Mouse (Mus musculus): ENCODE results near the gene Ccl6. TPM values are rescaled to one million over a fixed set of nuclear protein-coding genes. Genes with fewer than 3 reads are reported as not detected.
"Not testable (repeated sequence)": the region's sequence is repeated elsewhere in the genome, so short reads cannot be mapped to it uniquely, and the experiment has no call there.

The Ccl6 gene
- total and polyA plus RNA-seq, 2 experiments from 2014 or later = 3.5 to 5.0 TPM

GRCm38 (mm10) chr11:83563754-83564153, 29.1 kb downstream of the Ccl6 start:
- DNase-seq (no peak), ATAC-seq (no peak)
- 67% methylated on average over 2 of the region's 2 CpGs for WGBS
- Histone ChIP-seq H3K4me1 (ENCODE audit: insufficient read depth) (no peaks in the 10 kb centered on the region), H3K27me3 (ENCODE audit: insufficient read depth, low read length) (no peaks in the 10 kb centered on the region), H3K36me3 (ENCODE audit: insufficient read depth) (no peaks in the 10 kb centered on the region), H3K4me2 (ENCODE audit: low read depth) (no peak overlapping the region), H3K9me3 (ENCODE audit: low read length) (no peaks in the 10 kb centered on the region), H3K4me3 (ENCODE audit: low read depth, low read length) (no peak overlapping the region), H3K9ac (no peak overlapping the region), H3K27ac (ENCODE audit: low read depth, low read length) (no peak overlapping the region)
- TF ChIP-seq CTCF (IDR thresholded peaks at IDR 0.05; ENCODE audit: low read depth) = no peak

- ATAC-seq = no peak
- TF ChIP-seq CTCF (IDR thresholded peaks at IDR 0.05; ENCODE audit: low read depth) = no peak
- Histone ChIP-seq H3K9me3 (ENCODE audit: low read length) (no peaks in the 10 kb centered on the region), H3K4me2 (ENCODE audit: low read depth) (no peak overlapping the region), H3K27me3 (ENCODE audit: insufficient read depth, low read length) (no peaks in the 10 kb centered on the region), H3K36me3 (ENCODE audit: insufficient read depth) (no peaks in the 10 kb centered on the region), H3K9ac (no peak overlapping the region), H3K4me1 (ENCODE audit: insufficient read depth) (no peaks in the 10 kb centered on the region), H3K27ac (ENCODE audit: low read depth, low read length) (no peak overlapping the region), H3K4me3 (ENCODE audit: low read depth, low read length) (no peak overlapping the region)
- 77% methylated on average over 6 of the region's 6 CpGs for WGBS
- no peak for DNase-seq
Measured at GRCm38 (mm10) chr11:83562311-83562887, 30.5 kb downstream of the Ccl6 start.

GRCm38 (mm10) chr11:83560405-83560804, 32.5 kb downstream of the Ccl6 start:
- WGBS = 71% methylated on average over 6 of the region's 6 CpGs
- H3K9ac ChIP-seq = no peak overlapping the region
- no peaks in the 10 kb centered on the region for H3K9me3 ChIP-seq (ENCODE audit: low read length)
- no peak overlapping the region for H3K4me2 ChIP-seq (ENCODE audit: low read depth)
- no peaks in the 10 kb centered on the region for H3K36me3 ChIP-seq (ENCODE audit: insufficient read depth)
- H3K4me3 ChIP-seq (ENCODE audit: low read depth, low read length) = no peak overlapping the region
- TF ChIP-seq CTCF (IDR thresholded peaks at IDR 0.05; ENCODE audit: low read depth) = no peak
- DNase-seq (no peak), ATAC-seq (no peak)
- no peaks in the 10 kb centered on the region for H3K27me3 ChIP-seq (ENCODE audit: insufficient read depth, low read length)
- H3K4me1 ChIP-seq (ENCODE audit: insufficient read depth) = no peaks in the 10 kb centered on the region
- H3K27ac ChIP-seq (ENCODE audit: low read depth, low read length) = no peak overlapping the region

GRCm38 (mm10) chr11:83557074-83557473, 35.8 kb downstream of the Ccl6 start:
- Histone ChIP-seq H3K4me1 (ENCODE audit: insufficient read depth) (no peaks in the 10 kb centered on the region), H3K4me2 (ENCODE audit: low read depth) (no peak overlapping the region), H3K27me3 (ENCODE audit: insufficient read depth, low read length) (no peaks in the 10 kb centered on the region), H3K36me3 (ENCODE audit: insufficient read depth) (no peaks in the 10 kb centered on the region), H3K4me3 (ENCODE audit: low read depth, low read length) (no peak overlapping the region), H3K9ac (no peak overlapping the region), H3K9me3 (ENCODE audit: low read length) (no peaks in the 10 kb centered on the region), H3K27ac (ENCODE audit: low read depth, low read length) (no peak overlapping the region)
- TF ChIP-seq CTCF (IDR thresholded peaks at IDR 0.05; ENCODE audit: low read depth) = no peak
- DNase-seq = no peak
- 35% methylated on average over 10 of the region's 10 CpGs for WGBS
- ATAC-seq = no peak

- H3K4me3 ChIP-seq (ENCODE audit: low read depth, low read length) = no peak overlapping the region
- no peak overlapping the region for H3K9ac ChIP-seq
- no peaks in the 10 kb centered on the region for H3K36me3 ChIP-seq (ENCODE audit: insufficient read depth)
- ATAC-seq = peak; percentile 66
- TF ChIP-seq CTCF (IDR thresholded peaks at IDR 0.05; ENCODE audit: low read depth) = peak; percentile 89
- WGBS = 21% methylated on average over 8 of the region's 8 CpGs
- H3K9me3 ChIP-seq (ENCODE audit: low read length) = no peaks in the 10 kb centered on the region
- no peaks in the 10 kb centered on the region for H3K27me3 ChIP-seq (ENCODE audit: insufficient read depth, low read length)
- H3K27ac ChIP-seq (ENCODE audit: low read depth, low read length) = no peak overlapping the region
- DNase-seq = peak; percentile 84
- H3K4me2 ChIP-seq (ENCODE audit: low read depth) = no peak overlapping the region
- H3K4me1 ChIP-seq (ENCODE audit: insufficient read depth) = no peaks in the 10 kb centered on the region
Measured at GRCm38 (mm10) chr11:83556085-83556781, 36.7 kb downstream of the Ccl6 start.

GRCm38 (mm10) chr11:83551668-83552067, 41.2 kb downstream of the Ccl6 start:
- Histone ChIP-seq H3K4me3 (ENCODE audit: low read depth, low read length) (no peak overlapping the region), H3K4me2 (ENCODE audit: low read depth) (no peak overlapping the region), H3K27ac (ENCODE audit: low read depth, low read length) (no peak overlapping the region), H3K27me3 (ENCODE audit: insufficient read depth, low read length) (no peaks in the 10 kb centered on the region), H3K9me3 (ENCODE audit: low read length) (no peaks in the 10 kb centered on the region), H3K4me1 (ENCODE audit: insufficient read depth) (no peaks in the 10 kb centered on the region), H3K9ac (no peak overlapping the region), H3K36me3 (ENCODE audit: insufficient read depth) (no peaks in the 10 kb centered on the region)
- ATAC-seq (no peak), DNase-seq (no peak)
- no peak for TF ChIP-seq CTCF (IDR thresholded peaks at IDR 0.05; ENCODE audit: low read depth)
- WGBS = 84% methylated on average over 5 of the region's 5 CpGs

- DNase-seq; H3K4me1 ChIP-seq (ENCODE audit: insufficient read depth); H3K27ac ChIP-seq (ENCODE audit: low read depth, low read length); H3K4me3 ChIP-seq (ENCODE audit: low read depth, low read length); ATAC-seq; H3K9me3 ChIP-seq (ENCODE audit: low read length); H3K4me2 ChIP-seq (ENCODE audit: low read depth); H3K36me3 ChIP-seq (ENCODE audit: insufficient read depth); H3K27me3 ChIP-seq (ENCODE audit: insufficient read depth, low read length); H3K9ac ChIP-seq: not testable (repeated sequence)
- 90% methylated on average over 6 of the region's 7 CpGs for WGBS
Measured at GRCm38 (mm10) chr11:83551037-83551436, 41.9 kb downstream of the Ccl6 start.
